Mouse (Mus musculus): ENCODE results near the gene Olig2. TPM values are rescaled to one million over a fixed set of nuclear protein-coding genes. Genes with fewer than 3 reads are reported as not detected.

Gene Olig2
- not detected in 2 replicates for polyA plus RNA-seq (2015; fragmentation: Nextera tagmentation; extraction: Ambion mirVana)

GRCm38 (mm10) chr16:91225233-91226037 lies at the start of gene Olig2:
TSS of gene Olig2 (plus strand) at chr16:91225457.

GRCm38 (mm10) chr16:91269468-91270211 lies 44.4 kb downstream of the Olig2 start, which contains the start of gene Olig1:
TSS of gene Olig1 (plus strand) at chr16:91269772.

Other genes with a start within 250 kb of the Olig2 start
- 9.4 and 10.0 TPM in 2 replicates for gene Synj1, start 214.1 kb upstream of the Olig2 start, polyA plus RNA-seq (2015; fragmentation: Nextera tagmentation; extraction: Ambion mirVana)
- gene Paxbp1, start 180.9 kb upstream of the Olig2 start, polyA plus RNA-seq (2015; fragmentation: Nextera tagmentation; extraction: Ambion mirVana): 15.1 and 23.5 TPM in 2 replicates
- 0.09 and 0.10 TPM in 2 replicates for gene 4932438H23Rik, start 130.3 kb upstream of the Olig2 start, polyA plus RNA-seq (2015; fragmentation: Nextera tagmentation; extraction: Ambion mirVana)
- gene Olig1, start 44.3 kb downstream of the Olig2 start, polyA plus RNA-seq (2015; fragmentation: Nextera tagmentation; extraction: Ambion mirVana): 0.06 and 0.11 TPM in 2 replicates
- gene Ifnar2, start 147.3 kb downstream of the Olig2 start, polyA plus RNA-seq (2015; fragmentation: Nextera tagmentation; extraction: Ambion mirVana): 91.8 and 148 TPM in 2 replicates
- gene Gm21970, start 166.3 kb downstream of the Olig2 start, polyA plus RNA-seq (2015; fragmentation: Nextera tagmentation; extraction: Ambion mirVana): 1.1 TPM in 1 of 2 replicates, not detected in the other
- 88.6 and 188 TPM in 2 replicates for gene Il10rb, start 180.7 kb downstream of the Olig2 start, polyA plus RNA-seq (2015; fragmentation: Nextera tagmentation; extraction: Ambion mirVana)